Mouse (Mus musculus) small intestine, adult 2 months (tissue): ENCODE measurements around the gene Prr13. TPM values are rescaled to one million over a fixed set of nuclear protein-coding genes. Genes with fewer than 3 reads are reported as not detected.

ENCODE experiments used
- H3K27ac ChIP-seq: fragments of 200-500 bp; 2 replicates; pipeline ENCODE4 v1.5.1; 2012; ENCODE audit warnings: low read depth, low read length, control low read depth, inconsistent platforms; ENCODE audit not compliant: insufficient read depth
- H3K27me3 ChIP-seq: fragments of 200-500 bp; 2 replicates; pipeline ENCODE4 v1.6.1; 2012; ENCODE audit warnings: mild to moderate bottlenecking, moderate library complexity, low read length, inconsistent platforms; ENCODE audit not compliant: control insufficient read depth, insufficient read depth
- H3K36me3 ChIP-seq: fragments of 200-500 bp; 2 replicates; pipeline ENCODE4 v1.6.1; 2012; ENCODE audit warnings: mild to moderate bottlenecking, low read length, control low read depth, inconsistent platforms; ENCODE audit not compliant: control insufficient read depth, insufficient read depth
- H3K4me1 ChIP-seq: fragments of 200-500 bp; 2 replicates; pipeline ENCODE4 v1.6.1; 2012; ENCODE audit warnings: low read length, inconsistent platforms, mixed read lengths; ENCODE audit not compliant: control insufficient read depth, insufficient read depth, insufficient read length
- H3K4me3 ChIP-seq: fragments of 200-500 bp; 2 replicates; pipeline ENCODE4 v1.5.1; 2012; ENCODE audit warnings: low read depth, mild to moderate bottlenecking, control low read depth, inconsistent platforms, low read length, moderate library complexity
- CTCF ChIP-seq: fragments of 200-500 bp; IDR thresholded peaks from 2 replicates; pipeline ENCODE4 v1.5.1; 2012; ENCODE audit warnings: low read depth, mild to moderate bottlenecking, control low read depth, inconsistent platforms, low read length, moderate library complexity, mixed read lengths; ENCODE audit not compliant: insufficient replicate concordance, insufficient read length; ENCODE audit errors: extremely low read depth
- POLR2A ChIP-seq: fragments of 200-500 bp; IDR thresholded peaks from 2 replicates; pipeline ENCODE4 v1.6.1; 2012; ENCODE audit warnings: low read depth, mild to moderate bottlenecking, control low read depth, inconsistent platforms, low read length, moderate library complexity
- WGBS: fragments of 180-500 bp; shearing (Covaris S2); methylation state at CpG from one replicate; pipeline ENCODE4 v1.1.7; 2018; 5-methylcytosine and 5-hydroxymethylcytosine counted together
- polyA plus RNA-seq: library from polyadenylated mRNA; depleted of rRNA; stranded (reverse); fragments of >200 nt; gene quantifications from 2 replicates; pipeline ENCODE4 v1.2.3, GENCODE M21; 2012

Prr13 gene
- polyA plus RNA-seq, 1 experiment: 585 TPM

DNA sequence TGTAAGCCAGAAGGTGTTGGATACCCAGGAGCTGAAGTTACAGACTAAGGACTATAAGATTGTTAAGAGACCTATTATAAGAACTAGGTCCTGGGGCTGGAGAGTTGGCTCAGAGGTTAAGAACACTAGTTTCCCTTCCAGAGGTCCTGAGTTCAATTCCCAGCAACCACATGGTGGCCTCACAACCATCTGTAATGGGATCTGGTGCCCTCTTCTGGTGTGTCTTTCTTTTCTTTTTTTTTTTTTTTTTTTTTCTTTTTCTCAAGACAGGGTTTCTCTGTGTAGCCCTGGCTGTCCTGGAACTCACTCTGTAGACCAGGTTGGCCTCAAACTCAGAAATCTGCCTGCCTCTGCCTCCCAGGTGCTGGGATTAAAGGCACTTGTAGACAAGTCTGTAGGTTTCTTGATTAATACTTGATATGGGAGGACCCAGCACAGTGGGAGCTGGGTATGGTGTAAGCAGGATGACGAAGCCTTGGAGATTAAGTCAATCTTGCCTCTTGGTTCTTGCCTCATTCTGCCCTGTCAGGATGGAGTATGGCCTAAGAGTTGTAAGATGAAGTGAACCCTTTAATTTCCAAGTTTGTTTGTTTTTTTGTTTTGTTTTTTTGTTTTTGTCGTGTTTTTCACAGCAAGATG, 35.1 kb upstream of the Prr13 start:
- Histone ChIP-seq H3K36me3 (peaks cover 38% of the 10 kb centered on the region), H3K27ac (no peak overlapping the region), H3K27me3 (no peaks in the 10 kb centered on the region), H3K4me1 (no peaks in the 10 kb centered on the region), H3K4me3 (no peak overlapping the region)
- TF ChIP-seq CTCF (no peak), POLR2A (no peak)
- 89% methylated on average over 2 of the region's 2 CpGs for WGBS

DNA sequence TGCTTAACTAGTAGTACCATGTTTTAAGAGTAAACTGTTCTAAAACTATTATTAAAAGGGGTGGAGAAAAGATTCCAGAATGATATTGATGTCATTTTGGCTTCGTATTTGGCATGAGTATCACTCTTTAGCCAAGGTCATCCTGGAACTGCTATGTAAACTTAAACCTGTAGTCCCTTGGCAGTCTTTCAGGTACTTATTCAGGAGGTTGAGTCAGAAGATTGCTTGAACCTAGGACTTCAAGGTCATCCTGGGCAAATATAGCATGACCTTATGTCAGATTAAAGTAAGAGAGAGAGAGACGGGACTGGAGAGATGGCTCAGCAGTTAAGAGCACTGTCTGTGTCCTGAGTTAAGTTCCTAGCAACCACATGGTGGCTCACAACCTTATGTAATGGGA, 34.2 kb upstream of the Prr13 start:
- Histone ChIP-seq H3K36me3 (peaks cover 43% of the 10 kb centered on the region), H3K27me3 (no peaks in the 10 kb centered on the region), H3K27ac (no peak overlapping the region), H3K4me1 (no peaks in the 10 kb centered on the region), H3K4me3 (no peak overlapping the region)
- 68% methylated on average over 2 of the region's 2 CpGs for WGBS
- TF ChIP-seq POLR2A: no peak
- TF ChIP-seq CTCF: no peak

DNA sequence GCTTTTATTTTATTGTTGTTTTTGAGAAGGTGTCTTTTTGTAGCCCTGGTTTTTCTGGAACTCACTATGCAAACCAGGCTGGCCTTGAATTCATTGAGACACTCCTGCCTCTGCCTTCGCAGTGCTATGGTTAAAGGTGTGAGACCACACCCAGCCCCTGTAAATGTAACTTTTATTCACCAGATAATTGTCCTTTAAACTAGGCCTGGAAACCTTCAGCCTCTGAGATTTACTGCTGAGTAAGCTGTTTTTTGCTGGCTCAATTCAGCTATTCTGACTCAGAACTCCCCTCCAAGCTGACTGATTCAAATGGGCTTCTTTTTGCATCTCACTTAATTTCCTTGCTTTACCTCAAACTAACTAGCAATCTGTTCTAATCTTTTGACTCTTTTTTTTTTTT, 31.9 kb upstream of the Prr13 start:
- H3K27ac ChIP-seq: no peak overlapping the region
- H3K27me3 ChIP-seq: no peaks in the 10 kb centered on the region
- peaks cover 58% of the 10 kb centered on the region for H3K36me3 ChIP-seq
- no peaks in the 10 kb centered on the region for H3K4me1 ChIP-seq
- 78% methylated on average over 1 of the region's 1 CpGs for WGBS
- H3K4me3 ChIP-seq: no peak overlapping the region
- TF ChIP-seq CTCF: no peak
- no peak for TF ChIP-seq POLR2A

DNA sequence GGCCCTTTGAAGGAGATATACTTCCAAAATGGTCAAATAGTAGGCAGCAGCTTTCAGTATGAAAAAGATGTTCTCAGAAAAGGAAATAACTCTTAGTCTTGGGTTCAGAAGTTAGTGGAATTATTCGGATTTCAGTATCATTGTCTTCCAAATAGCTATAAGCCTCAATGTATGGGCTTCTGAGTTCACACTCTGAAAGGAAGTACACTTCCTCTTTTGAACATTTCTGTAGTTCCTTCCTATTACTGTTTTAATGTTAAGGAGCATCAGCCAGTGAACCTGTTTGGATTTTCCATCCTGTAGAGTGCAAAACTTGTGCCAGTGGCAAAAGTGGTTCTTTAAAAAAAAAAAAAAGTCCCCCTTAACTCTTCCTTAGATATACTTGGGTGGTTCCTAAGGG, 26.8 kb upstream of the Prr13 start:
- no peaks in the 10 kb centered on the region for H3K27me3 ChIP-seq
- TF ChIP-seq POLR2A: no peak
- TF ChIP-seq CTCF: no peak

DNA sequence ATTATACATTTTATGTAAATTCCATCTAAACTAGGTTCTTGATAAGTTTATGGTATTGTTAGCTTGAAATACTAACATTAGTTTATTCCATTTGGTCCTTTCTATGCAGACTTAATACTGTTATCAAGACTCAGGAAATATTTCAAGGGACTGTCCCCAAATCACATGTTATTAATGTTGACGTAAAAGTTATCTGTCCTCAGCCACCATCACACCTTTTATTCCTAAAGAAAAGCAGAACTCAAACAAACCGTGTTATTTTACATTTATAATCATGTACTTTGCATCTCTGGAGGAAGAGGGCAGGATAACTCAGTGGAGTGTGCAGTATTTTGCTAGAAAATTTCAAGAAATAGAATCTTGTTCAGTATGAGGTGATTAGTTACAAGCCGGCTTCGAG, 25.7 kb upstream of the Prr13 start:
- WGBS: 82% methylated on average over 4 of the region's 4 CpGs
- Histone ChIP-seq H3K27ac (no peak overlapping the region), H3K4me1 (no peaks in the 10 kb centered on the region), H3K4me3 (no peak overlapping the region), H3K36me3 (peaks cover 64% of the 10 kb centered on the region), H3K27me3 (no peaks in the 10 kb centered on the region)
- no peak for TF ChIP-seq CTCF
- TF ChIP-seq POLR2A: no peak

More for the DNA sequence above, 26.8 kb upstream of the Prr13 start:
- 74% methylated on average over 1 of the region's 1 CpGs for WGBS
- Histone ChIP-seq H3K4me1 (no peaks in the 10 kb centered on the region), H3K4me3 (no peak overlapping the region), H3K27ac (no peak overlapping the region), H3K36me3 (peaks cover 69% of the 10 kb centered on the region)

DNA sequence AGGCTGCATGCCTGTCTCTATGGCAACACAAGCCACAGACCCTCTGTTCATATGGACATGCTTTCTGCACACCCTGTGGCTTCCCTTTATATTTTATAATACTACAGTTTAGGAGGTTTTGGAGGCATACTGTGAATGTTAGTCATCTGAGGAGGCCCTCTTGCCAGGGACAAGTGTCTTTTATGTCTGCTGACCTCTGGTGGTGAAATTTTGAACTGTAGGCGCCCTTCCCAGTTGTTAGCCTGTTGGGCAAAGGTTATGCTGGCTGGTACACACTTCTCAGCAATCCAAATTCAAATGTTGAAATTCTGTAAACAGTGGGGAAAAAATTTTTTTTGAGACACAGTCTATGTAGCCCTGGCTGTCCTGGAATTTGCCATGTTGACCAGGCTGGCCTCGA, 16.3 kb upstream of the Prr13 start:
- Histone ChIP-seq H3K4me3 (no peak overlapping the region), H3K27ac (no peak overlapping the region), H3K27me3 (peaks cover 2% of the 10 kb centered on the region; the same call in 1 of the 2 replicates), H3K36me3 (no peaks in the 10 kb centered on the region), H3K4me1 (no peaks in the 10 kb centered on the region)
- TF ChIP-seq POLR2A (no peak), CTCF (peak; percentile 33; the same call in 1 of the 2 replicates)
- 46% methylated on average over 2 of the region's 2 CpGs for WGBS

DNA sequence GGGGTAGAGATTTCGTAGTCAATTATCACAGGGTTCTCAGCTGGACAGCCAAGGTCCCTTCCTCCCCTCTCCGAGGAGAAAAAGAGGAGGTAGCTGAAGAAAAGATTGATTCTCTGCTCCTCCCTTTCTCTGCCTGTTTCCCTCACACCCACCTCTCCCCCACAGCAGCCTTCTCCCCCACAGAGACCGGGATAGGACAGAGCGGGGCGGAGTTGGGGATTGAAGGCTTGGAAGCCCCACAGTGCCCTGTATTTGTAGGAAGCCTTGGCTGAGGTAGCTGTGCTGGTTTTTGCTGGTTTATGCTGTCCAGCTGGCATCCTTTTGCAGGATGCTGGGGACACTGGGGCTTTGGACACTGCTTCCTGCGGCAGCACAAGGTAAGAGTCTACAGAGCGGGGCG, 13.7 kb upstream of the Prr13 start, which contains the start of gene Amhr2:
TSS of gene Amhr2 (plus strand) at position 222 of the 400 bp plus-strand sequence.
- peaks cover 2% of the 10 kb centered on the region; the same call in 1 of the 2 replicates for H3K27me3 ChIP-seq
- TF ChIP-seq POLR2A (no peak), CTCF (no peak)
- H3K4me1 ChIP-seq: no peaks in the 10 kb centered on the region

More for the DNA sequence above, 13.7 kb upstream of the Prr13 start, which contains the start of gene Amhr2:
- no peaks in the 10 kb centered on the region for H3K36me3 ChIP-seq
- no peak within 1 kb of the TSS for H3K4me3 ChIP-seq
- H3K27ac ChIP-seq: no peak within 1 kb of the TSS
- 81% methylated on average over 8 of the region's 8 CpGs for WGBS
